Mouse (Mus musculus): ENCODE data around the gene Prr11. TPM values are rescaled to one million over a fixed set of nuclear protein-coding genes. Genes with fewer than 3 reads are reported as not detected.
"Not testable (repeated sequence)": the region's sequence is repeated elsewhere in the genome, so short reads cannot be mapped to it uniquely, and the experiment has no call there.

The Prr11 gene
- total RNA-seq, 2 experiments from 2014 or later = 0.55 to 0.70 TPM

GRCm38 (mm10) chr11:87060410-87060809 is 48.1 kb downstream of the Prr11 start:
- intact Hi-C loops (cut with DNase I) = no loop called here
- DNase-seq (ENCODE audit: low spot score) = no peak

GRCm38 (mm10) chr11:87056286-87056685 is 52.2 kb downstream of the Prr11 start:
- no peak for DNase-seq (ENCODE audit: low spot score)
- intact Hi-C loops (cut with DNase I) = no loop called here

GRCm38 (mm10) chr11:87048900-87049299 is 59.6 kb downstream of the Prr11 start:
- intact Hi-C loops (cut with DNase I) = not testable (repeated sequence)

GRCm38 (mm10) chr11:87046968-87047367 is 61.5 kb downstream of the Prr11 start:
- no peak for DNase-seq (ENCODE audit: low spot score)
- intact Hi-C loops (cut with DNase I) = no loop called here

More at GRCm38 (mm10) chr11:87048900-87049299, 59.6 kb downstream of the Prr11 start:
- DNase-seq (ENCODE audit: low spot score) = not testable (repeated sequence)

GRCm38 (mm10) chr11:87043052-87043451 is 65.5 kb downstream of the Prr11 start:
- DNase-seq (ENCODE audit: low spot score) = no peak
- intact Hi-C loops (cut with DNase I) = no loop called here

- intact Hi-C loops (cut with DNase I) = no loop called here
- no peak for DNase-seq (ENCODE audit: low spot score)
These were observed 69.1 kb downstream of the Prr11 start for GRCm38 (mm10) chr11:87039307-87039963.

Small RNAs within 50 kb of the gene (microRNA-seq; reads per million reads assigned to microRNA genes)
- gene Mir301 = 19.7 reads per million, percentile 35 among the genes with 10 or more reads in this experiment

Other genes with a start within 250 kb of the Prr11 start
- 10 to 100 TPM; 16.2 to 35.4 TPM for gene Ypel2, start 115.0 kb downstream of the Prr11 start, total RNA-seq (2021)
- gene Gdpd1, start 34.6 kb downstream of the Prr11 start, total RNA-seq (2021) = 10 to 100 TPM; 11.6 to 12.2 TPM
- 1 to 10 TPM; 7.9 to 8.7 TPM for gene Smg8, start 21.9 kb downstream of the Prr11 start, total RNA-seq (2021)
- 10 to 100 TPM; 12.8 to 14.6 TPM for gene Ska2, start 526 bp upstream of the Prr11 start, total RNA-seq (2021)
- gene Trim37, start 18.4 kb upstream of the Prr11 start, total RNA-seq (2021) = 1 to 10 TPM; 6.9 to 7.5 TPM